Mouse (Mus musculus) kidney, postnatal 4 days (tissue): ENCODE measurements around the gene Map1a.

Experiments used
- DNase-seq, 2 experiments: peaks; one replicate each; pipeline ENCODE4 v3.0.0; 2021; ENCODE audit warnings: mixed read lengths in 2 of 2

Gene Map1a

DNA sequence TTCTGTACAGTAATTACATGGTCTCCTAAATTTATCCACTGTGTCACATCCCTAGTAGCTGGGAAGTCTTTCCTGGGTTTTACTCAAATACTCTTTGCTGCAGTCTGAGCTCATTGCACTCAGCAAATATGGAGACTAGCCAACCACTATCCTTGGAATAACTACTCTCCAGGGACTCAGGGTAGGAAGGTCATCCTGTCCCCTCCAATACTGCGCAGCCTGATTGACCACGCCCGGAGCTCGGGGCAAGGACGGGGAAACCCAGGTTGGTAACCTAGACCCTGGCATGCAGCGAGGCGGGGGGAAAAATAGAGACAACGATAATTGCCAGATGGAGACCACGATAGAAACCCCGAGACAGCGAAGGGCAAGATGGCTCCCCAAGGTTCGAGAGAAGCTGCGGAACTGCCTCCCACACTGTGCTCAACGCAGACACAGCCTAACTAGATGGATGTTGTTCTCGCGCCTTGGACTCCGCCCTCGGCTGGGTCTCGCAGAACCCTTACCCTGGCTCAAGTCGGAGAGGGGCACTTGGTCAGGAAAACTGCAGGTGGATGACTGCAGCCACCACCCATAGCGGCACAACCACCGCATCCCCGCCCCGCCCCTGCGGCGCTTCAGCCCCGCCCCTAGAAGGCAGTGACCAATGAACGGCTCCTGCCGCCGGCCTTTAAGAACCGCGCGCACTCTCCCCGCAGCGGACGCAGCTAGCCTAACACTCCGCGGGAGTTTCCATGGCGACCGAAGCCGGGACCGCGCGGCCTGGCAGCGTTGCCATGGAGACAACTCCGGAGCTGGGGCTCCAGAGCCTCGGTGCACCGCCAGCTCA, at the start of gene Map1a:
TSS of gene Map1a (plus strand) at position 700 of the 829 bp plus-strand sequence.
- DNase-seq, result peak; percentile 92 to 95

- no peak for DNase-seq
Measured at GRCm38 (mm10) chr2:121244099-121244498, 45.3 kb upstream of the Map1a start.

GRCm38 (mm10) chr2:121249758-121250157, 39.6 kb upstream of the Map1a start:
- DNase-seq, result no peak

- DNase-seq, result no peak
Measured at GRCm38 (mm10) chr2:121268446-121268845, 21.0 kb upstream of the Map1a start.

GRCm38 (mm10) chr2:121270521-121271235, 18.7 kb upstream of the Map1a start:
- DNase-seq, result no peak

GRCm38 (mm10) chr2:121271236-121271927, 18.0 kb upstream of the Map1a start, which contains the start of gene Trp53bp1:
Trp53bp1 (minus strand) TSS chr2:121271407.
- peak; percentile 96 to 97 for DNase-seq

DNA sequence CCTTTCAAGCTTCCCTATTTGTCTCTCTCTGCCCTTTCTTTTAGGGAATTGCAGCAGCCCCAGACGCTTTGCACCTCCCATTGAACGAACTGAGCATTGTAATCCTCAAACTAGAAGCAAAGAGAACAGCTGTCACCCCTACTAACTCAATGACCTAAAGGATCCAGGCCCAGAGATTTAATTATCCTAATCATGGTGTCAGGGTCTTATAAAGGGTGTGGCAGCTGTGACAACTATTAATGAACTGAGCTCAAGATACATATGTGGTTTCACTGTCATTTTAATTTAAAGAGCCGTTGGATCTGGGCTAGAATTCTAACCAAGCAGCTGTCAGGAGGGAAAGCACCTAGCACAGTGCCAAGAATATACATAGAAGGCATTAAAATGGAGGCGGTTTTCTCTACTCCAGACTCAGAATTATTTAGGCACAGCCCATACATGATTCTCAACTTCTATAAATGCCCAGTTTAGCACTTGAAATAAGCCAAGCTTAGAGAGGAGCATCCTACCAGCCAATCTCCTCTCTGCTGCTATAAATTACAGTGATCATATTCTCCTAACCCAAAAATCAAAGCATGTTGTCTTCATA, 17.4 kb upstream of the Map1a start:
- DNase-seq, result no peak

DNA sequence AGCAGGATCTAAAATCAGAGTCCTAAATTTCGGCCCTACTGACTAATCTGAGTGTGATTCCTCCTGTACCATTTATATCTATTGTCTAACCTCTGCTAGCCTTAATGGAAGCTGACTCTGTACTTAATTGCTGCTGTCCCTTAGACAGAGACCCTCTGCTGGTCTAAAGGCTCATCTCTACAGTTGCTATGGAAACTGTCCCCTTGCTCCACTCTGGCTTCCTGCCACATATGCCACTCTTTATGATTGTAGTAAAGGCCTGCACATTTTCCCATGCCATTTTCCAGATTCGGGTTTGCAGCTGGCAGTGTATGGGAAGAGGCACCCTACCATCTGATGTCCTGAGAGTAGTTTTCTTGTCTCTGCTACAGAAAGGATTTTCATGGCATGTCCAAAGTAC, 1.6 kb upstream of the Map1a start:
- no peak for DNase-seq

DNA sequence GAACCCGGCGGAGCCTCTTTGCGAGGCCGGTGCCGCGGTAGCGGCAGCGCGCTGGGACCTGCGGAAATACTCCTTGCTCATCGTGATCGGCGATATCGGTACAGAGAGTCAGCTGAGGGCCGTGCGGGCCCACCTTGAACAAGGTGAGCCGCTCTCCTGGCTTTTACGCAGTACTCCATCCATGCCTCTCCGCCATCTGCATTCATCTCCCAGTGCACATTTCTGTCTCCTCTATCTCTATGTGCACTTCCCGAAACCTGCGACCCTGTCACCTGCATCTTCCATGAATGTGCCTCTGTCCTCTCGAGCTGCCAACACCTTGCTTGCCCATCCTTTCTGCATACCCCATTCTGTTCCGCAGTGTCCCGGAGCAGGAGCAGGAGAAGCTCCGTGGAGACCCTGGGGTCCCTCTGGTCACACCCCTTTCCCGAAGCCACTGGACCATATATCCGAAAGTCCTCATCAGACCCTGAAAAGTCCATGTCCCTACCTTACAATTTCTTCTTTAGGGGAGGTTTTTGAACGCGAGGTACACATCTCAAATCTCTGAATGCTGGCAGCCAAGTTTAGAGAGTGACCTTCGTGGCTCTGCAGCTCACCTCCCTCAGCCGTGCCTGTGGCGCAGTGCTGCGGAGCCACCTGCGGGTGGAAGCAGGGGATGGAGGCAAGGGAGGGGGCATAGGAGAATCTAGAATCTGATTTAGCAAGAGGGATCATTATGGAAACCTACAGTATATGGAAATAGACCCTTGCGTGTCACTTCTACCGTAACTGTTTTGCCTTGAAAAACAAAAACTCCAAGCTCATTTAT, 535 bp downstream of the Map1a start:
- no peak for DNase-seq

DNA sequence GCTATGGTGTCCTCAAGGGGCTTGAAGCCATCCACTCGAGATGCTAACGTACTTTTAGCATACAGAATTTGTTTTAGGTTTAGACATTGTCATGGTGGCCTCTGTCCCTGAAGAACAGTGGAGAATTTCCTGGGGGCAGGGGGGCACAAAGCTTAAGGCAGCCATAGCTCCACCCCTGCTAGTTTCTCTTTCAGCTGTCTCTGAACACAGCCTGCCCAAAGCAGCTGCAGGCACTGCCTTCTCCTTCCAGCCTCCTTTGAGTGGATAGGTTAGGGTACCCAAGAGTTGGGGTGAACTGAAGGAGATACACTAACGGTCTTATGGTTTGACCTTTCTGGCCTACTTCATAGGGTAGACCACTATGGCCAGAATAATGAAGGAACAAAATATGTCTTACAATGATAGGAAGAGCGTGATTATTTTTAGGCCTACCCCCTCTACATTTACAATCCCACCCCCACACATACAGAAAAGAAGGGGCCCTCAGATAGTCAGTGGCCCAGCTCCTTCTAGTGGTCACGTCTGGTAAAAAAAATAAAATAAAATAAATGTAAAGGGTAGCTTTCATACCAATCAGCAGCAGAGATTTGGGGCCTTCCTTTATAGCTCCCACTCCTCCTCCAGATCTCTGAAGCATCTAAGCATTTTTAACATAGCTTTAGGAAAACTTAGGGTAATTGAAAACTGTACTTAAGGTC, 3.1 kb downstream of the Map1a start:
- DNase-seq, result no peak

- DNase-seq, result peak; percentile 31 to 54
Measured at GRCm38 (mm10) chr2:121294182-121294581, 4.8 kb downstream of the Map1a start.

GRCm38 (mm10) chr2:121294753-121295607, 5.6 kb downstream of the Map1a start:
- peak; percentile 71 to 79 for DNase-seq

DNA sequence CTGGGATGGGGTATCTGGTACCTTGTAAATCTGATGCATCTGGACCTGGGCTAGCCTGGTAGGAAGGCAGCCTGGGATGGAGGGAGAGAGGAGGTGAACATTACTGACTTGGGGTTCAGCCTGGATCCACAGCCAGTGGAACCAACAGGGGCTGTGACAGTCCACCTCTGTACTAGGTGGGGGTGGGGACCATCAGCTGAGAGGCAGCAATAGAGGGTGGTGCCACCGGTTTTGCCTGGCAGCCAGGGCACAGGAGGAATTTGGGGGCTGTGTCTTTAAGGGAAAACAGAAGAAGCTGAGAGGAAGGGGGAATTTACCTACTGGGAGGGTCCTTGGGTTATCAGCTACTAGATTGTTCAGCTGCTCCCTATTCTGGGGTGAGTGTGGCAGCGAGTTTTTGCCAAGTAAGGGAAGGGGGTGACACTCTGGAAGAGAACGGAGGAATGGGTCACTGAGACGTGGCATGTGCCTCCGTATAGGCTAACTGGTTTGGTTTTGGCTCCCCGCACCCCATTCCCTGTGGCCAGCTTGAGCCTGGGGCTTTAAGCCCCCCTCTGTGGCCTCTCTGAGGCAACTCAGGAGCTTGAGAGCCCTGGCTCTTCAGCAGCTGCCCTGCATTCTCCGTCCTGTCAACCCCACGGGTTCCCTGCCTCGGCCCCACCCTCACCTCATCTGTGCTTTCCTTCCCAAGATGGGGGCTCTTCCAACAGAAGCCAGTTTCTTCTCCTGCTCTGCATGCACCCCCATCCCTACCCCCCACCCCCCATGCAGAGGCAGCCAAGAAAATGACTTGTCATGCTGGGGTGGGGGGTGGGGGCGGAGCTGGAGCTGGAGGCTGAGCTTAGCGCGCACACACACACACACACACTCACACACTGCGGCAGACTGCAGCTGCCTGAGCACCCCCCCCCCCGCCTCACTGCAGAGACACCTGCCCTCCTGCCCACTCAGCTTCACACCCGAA, 6.5 kb downstream of the Map1a start:
- peak; percentile 41 to 43 for DNase-seq

DNA sequence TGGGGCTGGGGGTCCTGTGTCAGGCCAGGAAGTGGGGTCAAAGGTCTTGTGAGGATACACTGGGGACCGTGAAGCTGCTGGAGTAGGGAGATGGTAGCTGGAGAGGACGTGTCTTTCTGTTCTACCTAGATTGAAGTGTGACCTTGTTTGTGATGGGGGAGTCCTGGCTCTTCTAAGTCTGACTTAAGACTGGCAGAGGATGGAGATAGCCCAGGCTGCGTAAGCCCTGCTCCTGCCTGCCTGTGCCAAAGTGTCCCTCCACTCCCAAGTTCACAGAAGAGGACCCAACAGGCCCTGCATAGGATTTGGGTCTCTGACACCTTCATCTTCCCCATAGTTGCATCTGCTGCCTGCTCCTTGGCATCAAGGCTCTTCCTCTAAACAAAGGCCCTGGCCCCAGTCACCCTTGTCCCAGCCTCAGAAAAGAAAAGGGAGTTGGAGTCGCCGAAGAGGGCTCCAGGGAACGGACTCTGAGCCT, 7.4 kb downstream of the Map1a start:
- no peak for DNase-seq

DNA sequence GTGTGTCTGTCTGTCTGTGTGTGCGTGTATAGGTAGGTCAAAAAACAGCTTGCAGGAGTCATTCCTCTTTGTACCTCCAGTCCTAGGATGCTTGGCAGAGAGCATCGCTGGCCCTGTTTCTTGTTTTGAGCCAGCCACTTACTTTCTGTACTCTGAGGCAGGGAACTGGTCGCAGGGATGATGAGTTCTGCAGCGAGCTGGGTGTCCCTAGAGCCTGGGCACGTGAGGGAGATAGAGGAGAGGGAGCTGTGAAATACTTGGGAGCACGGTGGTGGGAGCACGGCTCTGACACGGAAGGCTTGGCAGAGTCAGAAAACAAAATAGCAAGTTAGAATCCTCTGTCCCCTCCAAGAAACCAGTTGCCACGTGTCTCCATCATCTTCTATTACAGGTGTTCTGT, 8.3 kb downstream of the Map1a start:
- DNase-seq, result no peak

GRCm38 (mm10) chr2:121298131-121298530, 8.7 kb downstream of the Map1a start:
- no peak for DNase-seq

GRCm38 (mm10) chr2:121299471-121299870, 10.1 kb downstream of the Map1a start:
- DNase-seq, result no peak

- DNase-seq, result no peak
Measured at GRCm38 (mm10) chr2:121300036-121300435, 10.6 kb downstream of the Map1a start.

- peak; percentile 62 to 76 for DNase-seq
Measured at GRCm38 (mm10) chr2:121308997-121309416, 19.6 kb downstream of the Map1a start.
